Mouse (Mus musculus): ENCODE measurements around the gene Rufy3.

DNA sequence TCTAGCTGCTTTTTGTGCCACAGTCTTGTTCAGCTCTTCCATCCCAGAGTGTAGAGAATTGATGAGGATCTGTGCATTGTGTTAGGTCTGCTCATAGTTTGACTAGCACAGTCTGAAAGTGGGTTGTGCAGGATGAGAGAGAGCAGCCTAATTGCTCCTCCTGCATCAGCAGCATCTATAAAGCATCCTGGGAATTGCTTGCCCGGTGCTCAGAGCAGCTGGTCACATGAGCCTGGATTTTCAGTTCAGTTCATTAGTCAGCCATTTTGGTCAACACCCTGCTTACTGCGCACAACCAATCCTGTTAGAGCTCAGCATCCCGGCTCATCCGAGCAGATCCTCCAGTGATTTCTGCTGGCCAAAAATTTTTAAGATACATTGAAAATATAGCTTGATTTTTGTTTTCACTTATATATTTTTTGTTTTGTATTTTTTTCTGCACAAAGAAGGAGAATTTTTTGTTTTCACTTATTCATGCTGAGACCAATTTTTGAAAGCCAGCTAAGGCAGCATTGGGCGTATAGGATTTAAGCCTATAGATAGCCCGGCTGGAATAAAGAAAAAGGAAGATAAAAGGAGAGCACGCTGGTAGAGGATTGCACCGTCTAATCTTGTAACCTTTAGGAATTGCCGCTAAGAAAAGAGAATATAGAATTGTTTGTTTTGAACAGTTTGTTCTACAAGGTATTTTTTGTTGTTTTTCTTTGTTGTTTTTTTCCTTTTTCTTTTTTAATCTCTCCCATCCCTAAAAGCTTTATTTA is 18.6 kb downstream of the Rufy3 start:
- no peak for TF ChIP-seq POLR2A (IDR thresholded peaks at IDR 0.05; ENCODE audit: insufficient read depth, low read depth, low read length)
- no peak for TF ChIP-seq CTCF (IDR thresholded peaks at IDR 0.05)
